Mouse (Mus musculus) stomach, embryonic 15.5 days (tissue): ENCODE data around the gene Ch25h. TPM values are rescaled to one million over a fixed set of nuclear protein-coding genes. Genes with fewer than 3 reads are reported as not detected.

Experiments
- ATAC-seq: fragments of 200-750 bp; cut with Nextera tagmentation; 2 replicates; pipeline ENCODE4 v1.8.0; 2017; ENCODE audit warnings: low read depth, moderate number of reproducible peaks, moderate TSS enrichment; ENCODE audit not compliant: insufficient read depth, low FRiP score
- H3K27ac ChIP-seq: fragments of 300-500 bp; sonication (generic); 2 replicates; pipeline ENCODE4 v1.5.1; 2015; ENCODE audit warnings: mild to moderate bottlenecking, inconsistent platforms
- H3K27me3 ChIP-seq: fragments of 300-500 bp; sonication (generic); replicated peaks from 2 replicates; pipeline ENCODE4 v1.6.1; 2015; ENCODE audit warnings: inconsistent platforms
- H3K36me3 ChIP-seq: fragments of 300-500 bp; sonication (generic); 2 replicates; pipeline ENCODE4 v1.6.1; 2015; ENCODE audit warnings: inconsistent platforms
- H3K4me1 ChIP-seq: fragments of 300-500 bp; sonication (generic); 2 replicates; pipeline ENCODE4 v1.6.1; 2015; ENCODE audit warnings: inconsistent platforms
- H3K4me2 ChIP-seq: fragments of 300-500 bp; sonication (generic); 2 replicates; pipeline ENCODE4 v1.6.1; 2015; ENCODE audit warnings: mild to moderate bottlenecking, inconsistent platforms
- H3K4me3 ChIP-seq: fragments of 300-500 bp; sonication (generic); replicated peaks from 2 replicates; pipeline ENCODE4 v1.5.1; 2015; ENCODE audit warnings: inconsistent platforms
- H3K9ac ChIP-seq: fragments of 300-500 bp; sonication (generic); 2 replicates; pipeline ENCODE4 v1.6.1; 2015; ENCODE audit warnings: inconsistent platforms
- H3K9me3 ChIP-seq: fragments of 300-500 bp; sonication (generic); 2 replicates; pipeline ENCODE4 v1.6.1; 2016; ENCODE audit warnings: inconsistent platforms
- WGBS: fragments of 180-500 bp; shearing (Covaris S2); methylation state at CpG from one replicate; pipeline ENCODE4 v1.1.7; 2015; 5-methylcytosine and 5-hydroxymethylcytosine counted together
- polyA plus RNA-seq: library from polyadenylated mRNA; unstranded; fragments of >200 nt; fragmentation: Nextera tagmentation; extraction: Ambion mirVana; gene quantifications from 2 replicates; pipeline ENCODE4 v1.2.1, GENCODE M21; 2015

The Ch25h gene
- polyA plus RNA-seq, 1 experiment from 2014 or later, result 3.5 TPM

GRCm38 (mm10) chr19:34464453-34464852 lies 10.5 kb downstream of the Ch25h start:
- Histone ChIP-seq H3K36me3 (no peaks in the 10 kb centered on the region), H3K27ac (no peak overlapping the region), H3K4me1 (no peaks in the 10 kb centered on the region), H3K9ac (no peak overlapping the region), H3K9me3 (no peaks in the 10 kb centered on the region), H3K27me3 (no peaks in the 10 kb centered on the region), H3K4me3 (no peak overlapping the region), H3K4me2 (no peak overlapping the region)
- WGBS, result 71% methylated on average over 3 of the region's 3 CpGs
- no peak for ATAC-seq

- H3K27me3 ChIP-seq, result no peaks in the 10 kb centered on the region
- no peak overlapping the region for H3K4me3 ChIP-seq
- 67% methylated on average over 1 of the region's 1 CpGs for WGBS
- no peak for ATAC-seq
- H3K9ac ChIP-seq, result no peak overlapping the region
- no peak overlapping the region for H3K4me2 ChIP-seq
- no peaks in the 10 kb centered on the region for H3K9me3 ChIP-seq
- no peaks in the 10 kb centered on the region for H3K4me1 ChIP-seq
- H3K27ac ChIP-seq, result no peak overlapping the region
- H3K36me3 ChIP-seq, result no peaks in the 10 kb centered on the region
Observed at GRCm38 (mm10) chr19:34461451-34462019, 13.4 kb downstream of the Ch25h start.

- Histone ChIP-seq H3K27me3 (no peaks in the 10 kb centered on the region), H3K4me2 (no peak overlapping the region), H3K9ac (no peak overlapping the region), H3K27ac (no peak overlapping the region), H3K4me3 (no peak overlapping the region), H3K36me3 (no peaks in the 10 kb centered on the region), H3K9me3 (no peaks in the 10 kb centered on the region), H3K4me1 (no peaks in the 10 kb centered on the region)
- 33% methylated on average over 1 of the region's 1 CpGs for WGBS
- no peak for ATAC-seq
Observed at GRCm38 (mm10) chr19:34450784-34451370, 24.1 kb downstream of the Ch25h start.

DNA sequence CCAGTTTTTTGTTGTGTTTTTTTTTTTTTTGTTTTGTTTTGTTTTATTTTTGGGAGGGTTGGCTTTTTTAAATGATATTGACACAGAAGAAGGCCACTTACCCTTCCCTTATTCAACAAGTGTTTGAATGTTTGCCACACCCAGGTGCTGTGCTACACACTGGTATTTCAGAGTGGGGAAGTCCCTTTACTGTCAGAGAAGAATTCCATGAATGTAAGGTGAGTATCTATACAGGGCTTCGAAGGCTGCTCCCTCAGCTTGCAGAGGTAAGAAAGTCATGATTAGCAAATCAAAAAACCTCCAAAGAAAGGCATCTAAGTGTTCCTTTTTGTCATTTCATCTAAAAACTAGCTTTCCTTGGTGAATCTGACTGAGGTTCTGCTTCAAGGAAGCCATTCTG lies 26.1 kb downstream of the Ch25h start:
- H3K4me1 ChIP-seq, result no peaks in the 10 kb centered on the region
- H3K4me2 ChIP-seq, result no peak overlapping the region
- no peaks in the 10 kb centered on the region for H3K9me3 ChIP-seq
- H3K27ac ChIP-seq, result no peak overlapping the region
- H3K27me3 ChIP-seq, result no peaks in the 10 kb centered on the region
- no peak overlapping the region for H3K9ac ChIP-seq
- H3K4me3 ChIP-seq, result no peak overlapping the region
- no peak for ATAC-seq
- WGBS, result 69% methylated on average over 1 of the region's 1 CpGs
- H3K36me3 ChIP-seq, result no peaks in the 10 kb centered on the region

GRCm38 (mm10) chr19:34445410-34446012 lies 29.5 kb downstream of the Ch25h start:
- Histone ChIP-seq H3K27me3 (no peaks in the 10 kb centered on the region), H3K9me3 (no peaks in the 10 kb centered on the region), H3K27ac (peak overlapping the region; percentile 75; the same call in 1 of the 2 replicates), H3K9ac (no peak overlapping the region), H3K36me3 (no peaks in the 10 kb centered on the region), H3K4me1 (no peaks in the 10 kb centered on the region), H3K4me3 (no peak overlapping the region), H3K4me2 (peak overlapping the region; percentile 32)
- peak; percentile 76; the same call in 1 of the 2 replicates for ATAC-seq
- 45% methylated on average over 4 of the region's 4 CpGs for WGBS

- H3K9me3 ChIP-seq, result no peaks in the 10 kb centered on the region
- H3K27ac ChIP-seq, result no peak overlapping the region
- H3K9ac ChIP-seq, result no peak overlapping the region
- H3K4me3 ChIP-seq, result no peak overlapping the region
- WGBS, result 71% methylated on average over 3 of the region's 3 CpGs
- no peaks in the 10 kb centered on the region for H3K4me1 ChIP-seq
- H3K27me3 ChIP-seq, result no peaks in the 10 kb centered on the region
- no peak overlapping the region for H3K4me2 ChIP-seq
- H3K36me3 ChIP-seq, result no peaks in the 10 kb centered on the region
- ATAC-seq, result no peak
Observed at GRCm38 (mm10) chr19:34444785-34445184, 30.2 kb downstream of the Ch25h start.

- Histone ChIP-seq H3K27me3 (no peaks in the 10 kb centered on the region), H3K4me3 (no peak overlapping the region), H3K9me3 (no peaks in the 10 kb centered on the region), H3K4me1 (no peaks in the 10 kb centered on the region), H3K36me3 (no peaks in the 10 kb centered on the region), H3K4me2 (no peak overlapping the region), H3K9ac (no peak overlapping the region), H3K27ac (peak overlapping the region; percentile 26; the same call in 1 of the 2 replicates)
- peak; percentile 65; the same call in 1 of the 2 replicates for ATAC-seq
- 68% methylated on average over 2 of the region's 2 CpGs for WGBS
Observed at GRCm38 (mm10) chr19:34441979-34442378, 33.0 kb downstream of the Ch25h start.

DNA sequence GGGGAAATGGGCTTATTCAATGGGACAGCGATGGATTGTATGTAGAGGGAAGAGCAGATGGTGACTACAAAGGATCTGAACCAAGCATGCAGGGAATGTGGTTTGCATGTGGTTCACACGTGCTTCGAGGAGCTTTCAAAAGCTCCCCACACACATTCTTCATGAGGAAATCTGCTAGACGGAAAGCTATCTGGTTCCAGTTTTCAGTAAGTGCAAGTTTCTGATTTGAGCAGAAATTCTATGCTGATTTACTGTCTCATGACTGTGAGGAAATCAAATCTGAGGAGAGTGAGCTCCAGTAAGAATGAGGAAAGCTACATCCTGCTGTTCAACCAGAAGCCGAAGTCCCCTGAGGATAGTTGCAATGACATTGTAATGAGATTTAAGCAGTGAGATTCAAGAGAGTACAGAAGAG lies 39.8 kb downstream of the Ch25h start:
- H3K4me2 ChIP-seq, result no peak overlapping the region
- no peak for ATAC-seq
- 68% methylated on average over 5 of the region's 5 CpGs for WGBS

DNA sequence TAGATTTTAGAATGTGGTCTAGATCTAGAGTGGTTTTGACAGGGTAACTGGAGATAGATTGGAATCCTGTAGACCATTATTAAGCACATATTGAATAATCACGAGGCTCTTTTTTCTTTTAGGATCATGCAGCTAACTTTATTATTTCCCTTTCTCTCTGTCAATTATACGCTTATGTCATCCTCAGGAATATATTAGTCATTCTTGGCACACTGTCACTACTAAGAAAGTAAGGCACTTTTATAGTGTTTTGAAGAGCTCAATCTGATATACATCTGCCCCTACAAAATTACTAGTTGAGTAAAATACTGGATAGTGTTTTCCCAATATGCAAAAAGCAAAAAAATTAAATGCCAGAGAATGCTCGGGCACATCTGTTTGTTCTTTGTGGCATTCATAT lies 43.6 kb downstream of the Ch25h start:
- Histone ChIP-seq H3K27ac (no peak overlapping the region), H3K36me3 (no peaks in the 10 kb centered on the region), H3K9me3 (no peaks in the 10 kb centered on the region), H3K27me3 (no peaks in the 10 kb centered on the region), H3K4me2 (no peak overlapping the region), H3K4me1 (no peaks in the 10 kb centered on the region), H3K4me3 (no peak overlapping the region), H3K9ac (no peak overlapping the region)
- whole genome bisulfite sequencing, result 81% methylated on average over 3 of the region's 3 CpGs
- no peak for ATAC-seq

More for the DNA sequence above, 39.8 kb downstream of the Ch25h start:
- no peaks in the 10 kb centered on the region for H3K9me3 ChIP-seq
- H3K4me1 ChIP-seq, result no peaks in the 10 kb centered on the region
- H3K36me3 ChIP-seq, result no peaks in the 10 kb centered on the region
- H3K27ac ChIP-seq, result no peak overlapping the region
- no peak overlapping the region for H3K9ac ChIP-seq
- H3K27me3 ChIP-seq, result no peaks in the 10 kb centered on the region
- H3K4me3 ChIP-seq, result no peak overlapping the region

GRCm38 (mm10) chr19:34423783-34424335 lies 51.1 kb downstream of the Ch25h start:
- Histone ChIP-seq H3K4me1 (no peaks in the 10 kb centered on the region), H3K27ac (no peak overlapping the region), H3K9ac (no peak overlapping the region), H3K36me3 (no peaks in the 10 kb centered on the region), H3K27me3 (no peaks in the 10 kb centered on the region), H3K9me3 (no peaks in the 10 kb centered on the region), H3K4me3 (no peak overlapping the region), H3K4me2 (no peak overlapping the region)
- ATAC-seq, result no peak
- 76% methylated on average over 4 of the region's 4 CpGs for WGBS
